Comparison of ENCODE assay signal across 29 mouse cellular contexts in the genomic region with DNA sequence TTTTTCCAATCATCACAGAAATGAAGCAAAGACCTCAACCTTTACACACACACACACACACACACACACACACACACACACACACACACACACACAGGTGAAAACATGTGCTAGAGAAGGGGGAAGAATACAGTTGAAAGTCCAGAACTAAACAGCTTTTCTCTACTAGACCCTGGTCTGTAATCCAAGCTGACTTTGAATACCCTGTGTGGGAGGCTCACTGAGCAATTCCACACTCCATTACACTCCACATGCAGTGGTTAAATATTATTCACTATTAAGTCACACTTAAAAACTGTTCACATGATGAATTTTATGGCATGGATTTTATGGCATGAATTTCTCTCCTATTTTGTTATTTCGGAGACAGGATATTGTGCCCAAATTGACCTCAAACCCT. TPM values are rescaled to one million over a fixed set of nuclear protein-coding genes. Genes with fewer than 3 reads are reported as not detected.
DNase-seq lines count a peak whose midpoint lies in the region; ATAC-seq and TF ChIP-seq lines count a peak whose summit lies in the region.
"Had no signal": no experiment of that assay in that cellular context is flagged by ENCODE, and none has a peak within 500 bp of the region (broad histone marks: within the 10 kb centered on the region; RNA-seq: fewer than 3 reads in every experiment).

No protein-coding gene starts in this region.

- H3K9ac ChIP-seq in intestine, embryonic 16.5 days (ENCODE audit: low read depth, low read length), result no peak overlapping the region
- H3K9ac ChIP-seq in intestine, embryonic 15.5 days, result no peak overlapping the region
- no peak overlapping the region for H3K9ac ChIP-seq in midbrain, embryonic 11.5 days (ENCODE audit: low read length)
- no peak overlapping the region for H3K9ac ChIP-seq in kidney, embryonic 16.5 days (replicated peaks; ENCODE audit: low read length)
- H3K9ac ChIP-seq: forebrain, embryonic 15.5 days; heart, embryonic 13.5 days; hindbrain, embryonic 15.5 days; limb, embryonic 13.5 days; liver, embryonic 14.5 days; lung, embryonic 14.5 days; neural tube, embryonic 12.5 days had no signal

- peaks cover 8% of the 10 kb centered on the region for H3K4me1 ChIP-seq in intestine, embryonic 16.5 days (ENCODE audit: control insufficient read depth, insufficient read depth, low read length)
- H3K4me1 ChIP-seq in intestine, embryonic 15.5 days (replicated peaks), result no peaks in the 10 kb centered on the region
- H3K4me1 ChIP-seq in midbrain, embryonic 11.5 days (ENCODE audit: control insufficient read depth, insufficient read depth, low read length), result peaks cover 7% of the 10 kb centered on the region
- H3K4me1 ChIP-seq in midbrain, embryonic 10.5 days, result peaks cover 11% of the 10 kb centered on the region
- peaks cover 65% of the 10 kb centered on the region for H3K4me1 ChIP-seq in kidney, embryonic 16.5 days (ENCODE audit: insufficient read depth, low read length)
- H3K4me1 ChIP-seq: forebrain, embryonic 15.5 days; hindbrain, embryonic 15.5 days; neural tube, embryonic 12.5 days had no signal

- no peak overlapping the region for H3K4me3 ChIP-seq in intestine, embryonic 16.5 days (ENCODE audit: low read length)
- no peak overlapping the region for H3K4me3 ChIP-seq in intestine, embryonic 15.5 days (replicated peaks)
- H3K4me3 ChIP-seq in midbrain, embryonic 11.5 days (ENCODE audit: low read depth, low read length), result no peak overlapping the region
- H3K4me3 ChIP-seq in midbrain, embryonic 10.5 days, result no peak overlapping the region
- H3K4me3 ChIP-seq in kidney, embryonic 16.5 days (ENCODE audit: low read length), result no peak overlapping the region
- no peak overlapping the region for H3K4me3 ChIP-seq in myocyte
- H3K4me3 ChIP-seq: forebrain, embryonic 15.5 days; heart, embryonic 13.5 days; hindbrain, embryonic 15.5 days; left cerebral cortex, adult 2 months; limb, embryonic 13.5 days; neural tube, embryonic 12.5 days had no signal

- H3K9me3 ChIP-seq in intestine, embryonic 16.5 days (ENCODE audit: control insufficient read depth, low read length), result no peaks in the 10 kb centered on the region
- H3K9me3 ChIP-seq in intestine, embryonic 15.5 days, result no peaks in the 10 kb centered on the region
- H3K9me3 ChIP-seq in midbrain, embryonic 11.5 days (ENCODE audit: control insufficient read depth, low read length), result no peaks in the 10 kb centered on the region
- H3K9me3 ChIP-seq in midbrain, embryonic 10.5 days (replicated peaks), result no peaks in the 10 kb centered on the region
- no peaks in the 10 kb centered on the region for H3K9me3 ChIP-seq in kidney, embryonic 16.5 days (ENCODE audit: low read length)
- H3K9me3 ChIP-seq: forebrain, embryonic 15.5 days; heart, embryonic 13.5 days; hindbrain, embryonic 15.5 days; limb, embryonic 13.5 days; neural tube, embryonic 12.5 days had no signal

- H3K4me2 ChIP-seq in intestine, embryonic 16.5 days (ENCODE audit: low read depth, low read length), result no peak overlapping the region
- no peak overlapping the region for H3K4me2 ChIP-seq in intestine, embryonic 15.5 days (replicated peaks)
- H3K4me2 ChIP-seq in midbrain, embryonic 11.5 days, result no peak overlapping the region
- no peak overlapping the region for H3K4me2 ChIP-seq in kidney, embryonic 16.5 days (replicated peaks; ENCODE audit: low read depth, low read length)
- peak overlapping the region; percentile 4 for H3K4me2 ChIP-seq in myocyte (ENCODE audit: low read depth)
- H3K4me2 ChIP-seq: forebrain, embryonic 15.5 days; heart, embryonic 13.5 days; hindbrain, embryonic 15.5 days; limb, embryonic 13.5 days; lung, embryonic 14.5 days; neural tube, embryonic 12.5 days had no signal

- no peak overlapping the region for H3ac ChIP-seq in myocyte (ENCODE audit: control insufficient read depth, insufficient read length)

- H3K27ac ChIP-seq in intestine, embryonic 16.5 days (ENCODE audit: low read length), result no peak overlapping the region
- H3K27ac ChIP-seq in intestine, embryonic 15.5 days, result no peak overlapping the region
- H3K27ac ChIP-seq in midbrain, embryonic 11.5 days (ENCODE audit: low read depth, low read length), result no peak overlapping the region
- no peak overlapping the region for H3K27ac ChIP-seq in midbrain, embryonic 10.5 days (replicated peaks)
- H3K27ac ChIP-seq in kidney, embryonic 16.5 days (ENCODE audit: low read length), result peak overlapping the region; percentile 97
- H3K27ac ChIP-seq: forebrain, embryonic 15.5 days; heart, embryonic 13.5 days; hindbrain, embryonic 15.5 days; left cerebral cortex, adult 2 months; limb, embryonic 13.5 days; liver, embryonic 14.5 days; neural tube, embryonic 12.5 days; stomach, postnatal 0 days had no signal

- peaks cover 65% of the 10 kb centered on the region for H3K79me2 ChIP-seq in myocyte (ENCODE audit: control insufficient read depth, insufficient read depth)

- DNase-seq in midbrain, embryonic 11.5 days (ENCODE audit: low spot score, missing footprints), result peak; percentile 14
- DNase-seq in midbrain, embryonic 10.5 days (ENCODE audit: low spot score), result no peak
- DNase-seq in layer of hippocampus, adult 9-11 months, result no peak
- DNase-seq: adrenal gland, postnatal 25 days; cerebellum, adult 18-20 months; cerebellum, postnatal 25 days; gastrocnemius, postnatal 10 days; heart, postnatal 10 days; lung, embryonic 14.5 days; lung, postnatal 14 days; right cerebral cortex, adult 18-20 months; spleen, adult 18-20 months; thymus, adult 18-20 months; thymus, postnatal 25 days had no signal

- WGBS in intestine, embryonic 16.5 days, result 62% methylated on average over 1 of the region's 1 CpGs
- WGBS in intestine, embryonic 15.5 days, result 66% methylated on average over 1 of the region's 1 CpGs
- WGBS in midbrain, embryonic 11.5 days, result 94% methylated on average over 1 of the region's 1 CpGs
- WGBS in midbrain, embryonic 10.5 days, result 98% methylated on average over 1 of the region's 1 CpGs
- 48% methylated on average over 1 of the region's 1 CpGs for WGBS in kidney, embryonic 16.5 days

- no peak for TF ChIP-seq POLR2A in myocyte (IDR thresholded peaks at IDR 0.05; ENCODE audit: insufficient read length, low read depth)

- ATAC-seq in intestine, embryonic 16.5 days, result 0 out of 2 replicates have a peak, but pooled peaks have one; percentile 53
- ATAC-seq in intestine, embryonic 15.5 days, result no peak
- no peak for ATAC-seq in midbrain, embryonic 11.5 days (ENCODE audit: low FRiP score)
- ATAC-seq in kidney, embryonic 16.5 days (ENCODE audit: low FRiP score, low TSS enrichment), result peak; percentile 83
- no peak for ATAC-seq in CD4-positive, CD25-positive, alpha-beta regulatory T cell, adult 4 months
- ATAC-seq: forebrain, embryonic 15.5 days; inflammation-experienced regulatory T-cells, adult 6 months; midbrain, embryonic 16.5 days had no signal

- H3K27me3 ChIP-seq in intestine, embryonic 16.5 days (replicated peaks; ENCODE audit: control insufficient read depth, insufficient read depth, low read length), result no peaks in the 10 kb centered on the region
- H3K27me3 ChIP-seq in intestine, embryonic 15.5 days (replicated peaks), result no peaks in the 10 kb centered on the region
- no peaks in the 10 kb centered on the region for H3K27me3 ChIP-seq in midbrain, embryonic 11.5 days (ENCODE audit: control insufficient read depth, insufficient read depth, low read length)
- no peaks in the 10 kb centered on the region for H3K27me3 ChIP-seq in midbrain, embryonic 10.5 days (ENCODE audit: low read depth, poor library complexity, severe bottlenecking)
- no peaks in the 10 kb centered on the region for H3K27me3 ChIP-seq in kidney, embryonic 16.5 days (ENCODE audit: insufficient read depth, low read length)
- H3K27me3 ChIP-seq in myocyte (ENCODE audit: control insufficient read depth, insufficient read depth, insufficient read length), result no peaks in the 10 kb centered on the region
- H3K27me3 ChIP-seq: forebrain, embryonic 15.5 days; heart, embryonic 13.5 days; hindbrain, embryonic 15.5 days; limb, embryonic 13.5 days; neural tube, embryonic 12.5 days had no signal

- no peaks in the 10 kb centered on the region for H3K36me3 ChIP-seq in intestine, embryonic 16.5 days (ENCODE audit: control insufficient read depth, insufficient read depth, low read length)
- H3K36me3 ChIP-seq in intestine, embryonic 15.5 days, result no peaks in the 10 kb centered on the region
- no peaks in the 10 kb centered on the region for H3K36me3 ChIP-seq in midbrain, embryonic 11.5 days (ENCODE audit: control insufficient read depth, insufficient read depth, low read length)
- H3K36me3 ChIP-seq in midbrain, embryonic 10.5 days, result no peaks in the 10 kb centered on the region
- no peaks in the 10 kb centered on the region for H3K36me3 ChIP-seq in kidney, embryonic 16.5 days (ENCODE audit: insufficient read depth, low read length)
- H3K36me3 ChIP-seq in myocyte (ENCODE audit: control insufficient read depth, insufficient read depth), result peaks cover 3% of the 10 kb centered on the region
- H3K36me3 ChIP-seq: limb, embryonic 13.5 days; neural tube, embryonic 12.5 days had no signal

TF ChIP-seq in myocyte, 11 proteins besides CTCF, POLR2A, EP300 and RAD21 (continues in another document):
- TF ChIP-seq E2F4 (IDR thresholded peaks at IDR 0.05; ENCODE audit: insufficient read depth), result no peak
- no peak for TF ChIP-seq USF1 (IDR thresholded peaks at IDR 0.05; ENCODE audit: low read depth)
- no peak for TF ChIP-seq TCF3 (IDR thresholded peaks at IDR 0.05; ENCODE audit: insufficient read length, low read depth)
- TF ChIP-seq POLR2AphosphoS2 (IDR thresholded peaks at IDR 0.05; ENCODE audit: insufficient read length, low read depth), result no peak

RNA-seq across cellular contexts. Expression of a gene that starts 33.4 kb away (rescaled TPM):
- 5.4 TPM in 2 replicates for polyA plus RNA-seq in intestine, embryonic 16.5 days (2015; fragmentation: Nextera tagmentation; extraction: Ambion mirVana)
- polyA plus RNA-seq in intestine, embryonic 15.5 days (2015; fragmentation: Nextera tagmentation; extraction: Ambion mirVana), result 4.7 and 4.9 TPM in 2 replicates
- polyA plus RNA-seq in midbrain, embryonic 11.5 days (2014; fragmentation: Nextera tagmentation; extraction: Ambion mirVana), result 2.4 TPM in 2 replicates
- 1.1 and 1.7 TPM in 2 replicates for polyA plus RNA-seq in midbrain, embryonic 10.5 days (2016; fragmentation: Nextera tagmentation; extraction: Ambion mirVana)
- 0.64 and 0.67 TPM in 2 replicates for polyA plus RNA-seq in kidney, embryonic 16.5 days (2015; fragmentation: Nextera tagmentation; extraction: Ambion mirVana)
- polyA plus RNA-seq in myocyte (2012; fragmentation: generic; extraction: Trizol), result 0.56 TPM
- polyA plus RNA-seq in CD4-positive, CD25-positive, alpha-beta regulatory T cell, adult 4 months (2017; shearing (Covaris generic)), result under 1 TPM; 0.10 to 0.23 TPM

RNA-seq across cellular contexts. Expression of a gene that starts 40.1 kb away (rescaled TPM):
- 67.9 and 76.8 TPM in 2 replicates for polyA plus RNA-seq in intestine, embryonic 16.5 days (2015; fragmentation: Nextera tagmentation; extraction: Ambion mirVana)
- 72.9 and 75.1 TPM in 2 replicates for polyA plus RNA-seq in intestine, embryonic 15.5 days (2015; fragmentation: Nextera tagmentation; extraction: Ambion mirVana)
- polyA plus RNA-seq in midbrain, embryonic 11.5 days (2014; fragmentation: Nextera tagmentation; extraction: Ambion mirVana), result 48.8 and 55.2 TPM in 2 replicates
- 71.1 and 77.0 TPM in 2 replicates for polyA plus RNA-seq in midbrain, embryonic 10.5 days (2016; fragmentation: Nextera tagmentation; extraction: Ambion mirVana)
- polyA plus RNA-seq in kidney, embryonic 16.5 days (2015; fragmentation: Nextera tagmentation; extraction: Ambion mirVana), result 163 and 182 TPM in 2 replicates
- polyA plus RNA-seq in myocyte (2012; fragmentation: generic; extraction: Trizol), result 195 TPM
- polyA plus RNA-seq in CD4-positive, CD25-positive, alpha-beta regulatory T cell, adult 4 months (2017; shearing (Covaris generic)), result 1 to 10 TPM; 2.6 to 5.6 TPM

Comparison
In these comparisons a context has a peak if more than half of its experiments do, and no peak if none do; other contexts are left out.
1. ATAC-seq: peak in intestine, embryonic 16.5 days (single experiment) and kidney, embryonic 16.5 days (single experiment); none in intestine, embryonic 15.5 days (single experiment), midbrain, embryonic 11.5 days (single experiment) and CD4-positive, CD25-positive, alpha-beta regulatory T cell, adult 4 months (single experiment).